ENCODE assay signal across 8 mouse cellular contexts in genomic region chr12:105008752-105009178, GRCm38 (mm10). TPM values are rescaled to one million over a fixed set of nuclear protein-coding genes. Genes with fewer than 3 reads are reported as not detected.
DNase-seq lines count a peak whose midpoint lies in the region; ATAC-seq lines count a peak whose summit lies in the region.

No protein-coding gene starts in this region.

- H3K27ac ChIP-seq in intestine, embryonic 15.5 days: no peak overlapping the region
- H3K27ac ChIP-seq in neural tube, embryonic 13.5 days (replicated peaks): no peak overlapping the region

- 2% methylated on average over 13 of the region's 13 CpGs for WGBS in intestine, embryonic 15.5 days
- WGBS in neural tube, embryonic 13.5 days: 2% methylated on average over 13 of the region's 13 CpGs

- H3K27me3 ChIP-seq in intestine, embryonic 15.5 days (replicated peaks): peaks cover 3% of the 10 kb centered on the region
- H3K27me3 ChIP-seq in neural tube, embryonic 13.5 days: peaks cover 69% of the 10 kb centered on the region

- H3K4me1 ChIP-seq in intestine, embryonic 15.5 days (replicated peaks): peaks cover 20% of the 10 kb centered on the region
- peaks cover 23% of the 10 kb centered on the region for H3K4me1 ChIP-seq in neural tube, embryonic 13.5 days (replicated peaks)

- no peaks in the 10 kb centered on the region for H3K36me3 ChIP-seq in intestine, embryonic 15.5 days
- no peaks in the 10 kb centered on the region for H3K36me3 ChIP-seq in neural tube, embryonic 13.5 days

- H3K9me3 ChIP-seq in intestine, embryonic 15.5 days: no peaks in the 10 kb centered on the region
- no peaks in the 10 kb centered on the region for H3K9me3 ChIP-seq in neural tube, embryonic 13.5 days

- DNase-seq in adipocyte (ENCODE audit: low spot score): peak; percentile 93
- DNase-seq in forelimb bud, embryonic 11.5 days (ENCODE audit: low read depth, low spot score): peak; percentile 57
- peak; percentile 79 to 85 for DNase-seq in lung, adult 18-20 months
- no peak for DNase-seq in layer of hippocampus, adult 11-12 months (ENCODE audit: low spot score)

- H3K4me3 ChIP-seq in intestine, embryonic 15.5 days (replicated peaks): peak overlapping the region; percentile 62
- H3K4me3 ChIP-seq in neural tube, embryonic 13.5 days: peak overlapping the region; percentile 56

- no peak overlapping the region for H3K9ac ChIP-seq in intestine, embryonic 15.5 days
- no peak overlapping the region for H3K9ac ChIP-seq in neural tube, embryonic 13.5 days

- peak; percentile 64 for ATAC-seq in CD4-positive, CD25-positive, alpha-beta regulatory T cell, adult 4 months
- ATAC-seq in intestine, embryonic 15.5 days: peak; percentile 30
- ATAC-seq in neural tube, embryonic 13.5 days (ENCODE audit: low read depth): peak; percentile 40
- ATAC-seq in cerebellum, adult (ENCODE audit: insufficient number of reproducible peaks, low FRiP score, low TSS enrichment): no peak

- peak overlapping the region; percentile 97 for H3K4me2 ChIP-seq in intestine, embryonic 15.5 days (replicated peaks)
- peak overlapping the region; percentile 98 for H3K4me2 ChIP-seq in neural tube, embryonic 13.5 days

RNA-seq across cellular contexts. Expression of gene Syne3, which starts 0.8 kb away (rescaled TPM):
- 1 to 10 TPM; 1.6 to 5.5 TPM for polyA plus RNA-seq in CD4-positive, CD25-positive, alpha-beta regulatory T cell, adult 4 months (2017; shearing (Covaris generic))
- polyA plus RNA-seq in intestine, embryonic 15.5 days (2015; fragmentation: Nextera tagmentation; extraction: Ambion mirVana): 0.50 and 0.76 TPM in 2 replicates
- 0.28 and 0.32 TPM in 2 replicates for polyA plus RNA-seq in neural tube, embryonic 13.5 days (2015; fragmentation: Nextera tagmentation; extraction: Ambion mirVana)

RNA-seq across cellular contexts. Expression of gene Glrx5, which starts 23.7 kb away (rescaled TPM):
- polyA plus RNA-seq in CD4-positive, CD25-positive, alpha-beta regulatory T cell, adult 4 months (2017; shearing (Covaris generic)): 1 to 10 TPM; 3.3 to 8.5 TPM
- polyA plus RNA-seq in intestine, embryonic 15.5 days (2015; fragmentation: Nextera tagmentation; extraction: Ambion mirVana): 184 and 190 TPM in 2 replicates
- polyA plus RNA-seq in neural tube, embryonic 13.5 days (2015; fragmentation: Nextera tagmentation; extraction: Ambion mirVana): 151 and 167 TPM in 2 replicates

Comparison
In these comparisons a context has a peak if more than half of its experiments do, and no peak if none do; other contexts are left out.
1. RNA of gene Glrx5, which starts 23.7 kb away (polyA plus RNA-seq): 184 to 190 TPM in intestine, embryonic 15.5 days and 151 to 167 TPM in neural tube, embryonic 13.5 days; 3.3 to 8.5 TPM in CD4-positive, CD25-positive, alpha-beta regulatory T cell, adult 4 months; every median in the first group is over 10 times any median in the second.